Mouse (Mus musculus): Measurements from ENCODE around the gene Tmprss11g. TPM values are rescaled to one million over a fixed set of nuclear protein-coding genes. Genes with fewer than 3 reads are reported as not detected.

The Tmprss11g gene
- polyA plus RNA-seq, 1 experiment from 2014 or later, result not detected

Other genes with a start within 250 kb of the Tmprss11g start
- not detected in 2 replicates for gene Tmprss11c, start 229.3 kb downstream of the Tmprss11g start, polyA plus RNA-seq (2015; fragmentation: Nextera tagmentation; extraction: Ambion mirVana)
- not detected in 2 replicates for gene Tmprss11d, start 145.2 kb downstream of the Tmprss11g start, polyA plus RNA-seq (2015; fragmentation: Nextera tagmentation; extraction: Ambion mirVana)
- not detected in 2 replicates for gene Tmprss11a, start 49.6 kb downstream of the Tmprss11g start, polyA plus RNA-seq (2015; fragmentation: Nextera tagmentation; extraction: Ambion mirVana)
- gene Tmprss11f, start 113.8 kb upstream of the Tmprss11g start, polyA plus RNA-seq (2015; fragmentation: Nextera tagmentation; extraction: Ambion mirVana), result not detected in 2 replicates
- not detected in 2 replicates for gene Tmprss11b, start 157.8 kb upstream of the Tmprss11g start, polyA plus RNA-seq (2015; fragmentation: Nextera tagmentation; extraction: Ambion mirVana)
- gene Tmprss11e, start 227.2 kb upstream of the Tmprss11g start, polyA plus RNA-seq (2015; fragmentation: Nextera tagmentation; extraction: Ambion mirVana), result not detected in 2 replicates